Mouse (Mus musculus): ENCODE data around the gene Olfr564. TPM values are rescaled to one million over a fixed set of nuclear protein-coding genes. Genes with fewer than 3 reads are reported as not detected.

The Olfr564 gene
- polyA plus RNA-seq (2012; rRNA removed): not detected in 2 replicates

- no peak within 1 kb of the TSS for H3K4me3 ChIP-seq (ENCODE audit: low read depth, low read length)
- no peak within 1 kb of the TSS for H3K27ac ChIP-seq (ENCODE audit: insufficient read depth, low read depth, low read length)
- TF ChIP-seq POLR2A (IDR thresholded peaks at IDR 0.05; ENCODE audit: low read depth, low read length) (no peak), CTCF (IDR thresholded peaks at IDR 0.05; ENCODE audit: extremely low read depth, insufficient read length, insufficient replicate concordance, low read depth, low read length) (no peak)
- no peaks in the 10 kb centered on the region for H3K36me3 ChIP-seq (ENCODE audit: control insufficient read depth, insufficient read depth, low read length)
- H3K4me1 ChIP-seq (ENCODE audit: control insufficient read depth, insufficient read depth, insufficient read length, low read length): no peaks in the 10 kb centered on the region
- H3K27me3 ChIP-seq (ENCODE audit: control insufficient read depth, insufficient read depth, low read length): no peaks in the 10 kb centered on the region
Observed at GRCm38 (mm10) chr7:102803180-102803579, at the start of gene Olfr564. Olfr564 (plus strand) TSS chr7:102803480.

GRCm38 (mm10) chr7:102759266-102759665, 44.0 kb upstream of the Olfr564 start, which contains the start of the genes Olfr560 and Olfr78:
Olfr560 (minus strand) TSS chr7:102759366.
Olfr78 (minus strand) TSS chr7:102759471.
- WGBS: 55% methylated on average over 4 of the region's 4 CpGs
- Histone ChIP-seq H3K4me3 (ENCODE audit: low read depth, low read length) (no peak within 1 kb of the TSS), H3K4me1 (ENCODE audit: control insufficient read depth, insufficient read depth, insufficient read length, low read length) (no peaks in the 10 kb centered on the region), H3K27me3 (ENCODE audit: control insufficient read depth, insufficient read depth, low read length) (no peaks in the 10 kb centered on the region), H3K27ac (ENCODE audit: insufficient read depth, low read depth, low read length) (no peak within 1 kb of the TSS), H3K36me3 (ENCODE audit: control insufficient read depth, insufficient read depth, low read length) (no peaks in the 10 kb centered on the region)
- TF ChIP-seq POLR2A (IDR thresholded peaks at IDR 0.05; ENCODE audit: low read depth, low read length) (no peak), CTCF (IDR thresholded peaks at IDR 0.05; ENCODE audit: extremely low read depth, insufficient read length, insufficient replicate concordance, low read depth, low read length) (no peak)

- no peak for TF ChIP-seq POLR2A (IDR thresholded peaks at IDR 0.05; ENCODE audit: low read depth, low read length)
- no peak for TF ChIP-seq CTCF (IDR thresholded peaks at IDR 0.05; ENCODE audit: extremely low read depth, insufficient read length, insufficient replicate concordance, low read depth, low read length)
- H3K4me3 ChIP-seq (ENCODE audit: low read depth, low read length): no peak within 1 kb of the TSS
- no peaks in the 10 kb centered on the region for H3K27me3 ChIP-seq (ENCODE audit: control insufficient read depth, insufficient read depth, low read length)
- no peaks in the 10 kb centered on the region for H3K36me3 ChIP-seq (ENCODE audit: control insufficient read depth, insufficient read depth, low read length)
- WGBS: 60% methylated on average over 2 of the region's 2 CpGs
- H3K4me1 ChIP-seq (ENCODE audit: control insufficient read depth, insufficient read depth, insufficient read length, low read length): no peaks in the 10 kb centered on the region
- no peak within 1 kb of the TSS for H3K27ac ChIP-seq (ENCODE audit: insufficient read depth, low read depth, low read length)
Observed at GRCm38 (mm10) chr7:102770921-102771320, 32.4 kb upstream of the Olfr564 start, which contains the start of gene Olfr561. Olfr561 (plus strand) TSS chr7:102771221.

Other genes starting within 250 kb of the Olfr564 start
- 1.6 and 2.0 TPM in 2 replicates for gene Trim21, start 238.0 kb upstream of the Olfr564 start, polyA plus RNA-seq (2012; rRNA removed)
- not detected in 2 replicates for gene Olfr550, start 232.0 kb upstream of the Olfr564 start, polyA plus RNA-seq (2012; rRNA removed)
- not detected in 2 replicates for gene Olfr551, start 211.6 kb upstream of the Olfr564 start, polyA plus RNA-seq (2012; rRNA removed)
- gene Olfr552, start 205.7 kb upstream of the Olfr564 start, polyA plus RNA-seq (2012; rRNA removed): not detected in 2 replicates
- gene Olfr553, start 185.3 kb upstream of the Olfr564 start, polyA plus RNA-seq (2012; rRNA removed): not detected in 2 replicates
- gene Olfr554, start 165.0 kb upstream of the Olfr564 start, polyA plus RNA-seq (2012; rRNA removed): not detected in 2 replicates
- not detected in 2 replicates for gene Olfr555, start 144.7 kb upstream of the Olfr564 start, polyA plus RNA-seq (2012; rRNA removed)
- gene Olfr556, start 138.6 kb upstream of the Olfr564 start, polyA plus RNA-seq (2012; rRNA removed): not detected in 2 replicates
- gene Trim68, start 116.2 kb upstream of the Olfr564 start, polyA plus RNA-seq (2012; rRNA removed): 1.7 and 2.2 TPM in 2 replicates
- gene Olfr557, start 107.6 kb upstream of the Olfr564 start, polyA plus RNA-seq (2012; rRNA removed): not detected in 2 replicates
- gene Olfr558, start 101.3 kb upstream of the Olfr564 start, polyA plus RNA-seq (2012; rRNA removed): 0.11 and 0.63 TPM in 2 replicates
- not detected in 2 replicates for gene Olfr33, start 84.4 kb upstream of the Olfr564 start, polyA plus RNA-seq (2012; rRNA removed)
- gene Olfr559, start 76.0 kb upstream of the Olfr564 start, polyA plus RNA-seq (2012; rRNA removed): not detected in 2 replicates
- not detected in 2 replicates for gene Olfr560, start 44.1 kb upstream of the Olfr564 start, polyA plus RNA-seq (2012; rRNA removed)
- 0.55 and 0.71 TPM in 2 replicates for gene Olfr78, start 44.0 kb upstream of the Olfr564 start, polyA plus RNA-seq (2012; rRNA removed)
- gene Olfr561, start 32.3 kb upstream of the Olfr564 start, polyA plus RNA-seq (2012; rRNA removed): not detected in 2 replicates
- not detected in 2 replicates for gene Olfr566, start 55.3 kb downstream of the Olfr564 start, polyA plus RNA-seq (2012; rRNA removed)
- gene Olfr568, start 73.6 kb downstream of the Olfr564 start, polyA plus RNA-seq (2012; rRNA removed): not detected in 2 replicates
- not detected in 2 replicates for gene Olfr569, start 87.4 kb downstream of the Olfr564 start, polyA plus RNA-seq (2012; rRNA removed)
- gene Olfr570, start 91.1 kb downstream of the Olfr564 start, polyA plus RNA-seq (2012; rRNA removed): not detected in 2 replicates
- gene Olfr571, start 114.1 kb downstream of the Olfr564 start, polyA plus RNA-seq (2012; rRNA removed): not detected in 2 replicates
- not detected in 2 replicates for gene Olfr572, start 120.9 kb downstream of the Olfr564 start, polyA plus RNA-seq (2012; rRNA removed)
- not detected in 2 replicates for gene Olfr573-ps1, start 139.1 kb downstream of the Olfr564 start, polyA plus RNA-seq (2012; rRNA removed)
- not detected in 2 replicates for gene Olfr574, start 145.0 kb downstream of the Olfr564 start, polyA plus RNA-seq (2012; rRNA removed)
- not detected in 2 replicates for gene Olfr575, start 155.3 kb downstream of the Olfr564 start, polyA plus RNA-seq (2012; rRNA removed)
- not detected in 2 replicates for gene Olfr576, start 159.2 kb downstream of the Olfr564 start, polyA plus RNA-seq (2012; rRNA removed)
- not detected in 2 replicates for gene Olfr577, start 172.5 kb downstream of the Olfr564 start, polyA plus RNA-seq (2012; rRNA removed)
- gene Olfr578, start 185.8 kb downstream of the Olfr564 start, polyA plus RNA-seq (2012; rRNA removed): not detected in 2 replicates
- gene Olfr582, start 234.5 kb downstream of the Olfr564 start, polyA plus RNA-seq (2012; rRNA removed): not detected in 2 replicates
- gene Olfr583, start 247.8 kb downstream of the Olfr564 start, polyA plus RNA-seq (2012; rRNA removed): not detected in 2 replicates